Mouse (Mus musculus) spleen, postnatal 10 days (tissue): Measurements from ENCODE around the gene Srgap1.

Source experiments
- DNase-seq, 2 experiments: peaks; one replicate each; pipeline ENCODE4 v3.0.0; 2021 to 2022; ENCODE audit warnings: low spot score in 2 of 2

The Srgap1 gene

GRCm38 (mm10) chr10:121822674-121823073, 224.4 kb downstream of the Srgap1 start:
- no peak for DNase-seq

GRCm38 (mm10) chr10:121820846-121821245, 226.3 kb downstream of the Srgap1 start:
- no peak for DNase-seq

- no peak for DNase-seq
Measured at GRCm38 (mm10) chr10:121817983-121818382, 229.1 kb downstream of the Srgap1 start.

- DNase-seq: no peak
Measured at GRCm38 (mm10) chr10:121807771-121808170, 239.3 kb downstream of the Srgap1 start.

- DNase-seq: no peak
Measured at GRCm38 (mm10) chr10:121806806-121807205, 240.3 kb downstream of the Srgap1 start.

- no peak for DNase-seq
Measured at GRCm38 (mm10) chr10:121805933-121806341, 241.2 kb downstream of the Srgap1 start.

GRCm38 (mm10) chr10:121804551-121804950, 242.6 kb downstream of the Srgap1 start:
- DNase-seq: no peak

- DNase-seq: no peak
Measured at GRCm38 (mm10) chr10:121800041-121800440, 247.1 kb downstream of the Srgap1 start.

GRCm38 (mm10) chr10:121796027-121796802, 250.9 kb downstream of the Srgap1 start:
- DNase-seq: peak in 1 of 2 experiments; percentile 54

GRCm38 (mm10) chr10:121794486-121794885, 252.6 kb downstream of the Srgap1 start:
- no peak for DNase-seq

GRCm38 (mm10) chr10:121792661-121793060, 254.5 kb downstream of the Srgap1 start:
- no peak for DNase-seq

- no peak for DNase-seq
Measured at GRCm38 (mm10) chr10:121790078-121790477, 257.0 kb downstream of the Srgap1 start.

- no peak for DNase-seq
Measured at GRCm38 (mm10) chr10:121788536-121788935, 258.6 kb downstream of the Srgap1 start.

GRCm38 (mm10) chr10:121781159-121781558, 266.0 kb downstream of the Srgap1 start:
- DNase-seq: no peak

GRCm38 (mm10) chr10:121775990-121776389, 271.1 kb downstream of the Srgap1 start:
- DNase-seq: no peak

- DNase-seq: no peak
Measured at GRCm38 (mm10) chr10:121773813-121774212, 273.3 kb downstream of the Srgap1 start.

- DNase-seq: peak in 1 of 2 experiments; percentile 25
Measured at GRCm38 (mm10) chr10:121770624-121771577, 276.2 kb downstream of the Srgap1 start.

GRCm38 (mm10) chr10:121769711-121770110, 277.4 kb downstream of the Srgap1 start:
- DNase-seq: no peak

GRCm38 (mm10) chr10:121767295-121767694, 279.8 kb downstream of the Srgap1 start:
- DNase-seq: peak in 1 of 2 experiments; percentile 52

- no peak for DNase-seq
Measured at GRCm38 (mm10) chr10:121765174-121766057, 281.7 kb downstream of the Srgap1 start.

GRCm38 (mm10) chr10:121764469-121765173, 282.5 kb downstream of the Srgap1 start:
- DNase-seq: no peak
